Mouse (Mus musculus): ENCODE data around the gene Pilrb2.

Gene Pilrb2

DNA sequence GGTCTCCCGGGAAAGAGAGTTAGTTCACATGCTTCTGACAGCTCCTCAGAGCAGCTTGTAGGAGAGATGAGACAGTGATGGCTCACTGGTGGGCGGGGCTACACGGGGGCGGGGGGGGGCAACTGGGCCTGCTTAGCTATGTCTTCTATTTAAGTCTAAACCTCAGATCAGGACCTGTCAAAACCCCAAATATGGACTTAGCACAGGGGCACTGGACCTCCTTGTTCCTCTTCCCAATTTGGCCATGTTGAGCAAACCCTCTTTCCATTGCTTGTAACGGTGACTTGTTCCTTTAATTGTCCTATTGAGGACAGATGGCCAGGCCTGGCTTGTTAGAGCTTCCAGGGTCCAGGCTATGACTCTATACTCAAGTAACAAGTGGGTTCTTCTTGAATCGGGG lies 40.1 kb downstream of the Pilrb2 start:
- DNase-seq, result no peak

DNA sequence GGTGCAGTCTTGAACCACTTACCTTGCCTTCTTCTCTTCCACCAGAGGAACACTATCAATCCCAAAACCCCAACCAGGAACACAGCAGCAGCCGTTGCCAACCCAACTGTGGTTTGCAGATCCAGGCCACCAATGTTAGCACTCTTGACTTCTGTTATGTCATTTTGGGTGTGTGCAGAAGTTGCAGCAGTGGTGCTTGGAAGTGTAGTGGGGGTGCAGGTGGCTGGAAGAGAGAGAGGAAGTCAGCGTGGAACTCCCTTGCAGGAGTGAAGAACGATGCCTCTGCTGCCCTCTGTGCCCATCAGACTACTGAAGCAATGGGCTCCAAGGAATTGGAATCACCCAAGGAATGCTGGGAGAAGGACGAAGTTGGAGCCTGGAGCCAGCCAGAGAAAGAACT lies 40.5 kb downstream of the Pilrb2 start:
- no peak for DNase-seq

DNA sequence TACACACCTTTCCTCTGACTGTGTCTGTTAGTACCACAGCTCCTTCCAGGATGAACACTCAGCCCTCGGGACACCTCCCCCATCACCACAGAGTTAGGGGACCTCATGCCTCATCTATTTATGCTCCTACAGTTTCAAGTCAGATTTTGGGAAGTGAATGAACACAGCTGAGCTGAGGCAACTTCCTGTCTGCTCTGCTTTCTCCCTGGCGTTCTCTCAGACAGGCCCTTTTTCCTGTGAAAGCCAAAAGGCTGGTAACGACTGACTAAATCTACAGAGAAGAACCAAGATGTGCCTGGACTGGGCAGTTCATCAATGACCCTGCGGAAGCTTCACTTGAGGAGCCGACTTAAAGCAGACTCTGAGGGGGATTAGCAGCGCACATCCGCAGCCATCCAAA lies 41.4 kb downstream of the Pilrb2 start:
- no peak for DNase-seq

DNA sequence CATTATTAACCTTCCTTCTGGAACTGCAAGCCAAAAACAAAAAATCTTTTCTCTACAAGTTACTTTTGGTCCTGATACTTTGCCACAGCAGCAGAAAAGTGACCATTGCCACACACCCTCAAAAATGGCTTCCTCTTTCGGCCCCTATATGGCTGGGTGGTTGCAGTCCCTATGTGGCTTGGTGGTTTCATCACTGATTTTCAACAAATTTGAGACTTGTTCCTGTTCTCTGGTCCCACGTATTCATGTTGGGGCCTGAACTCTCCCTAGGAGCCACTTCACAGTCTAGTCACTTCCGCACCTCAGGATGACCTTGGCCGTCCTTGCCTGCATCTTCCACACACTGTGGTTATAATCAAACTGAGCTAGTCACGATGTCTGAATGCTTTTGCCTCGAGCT lies 42.9 kb downstream of the Pilrb2 start:
- no peak for DNase-seq

DNA sequence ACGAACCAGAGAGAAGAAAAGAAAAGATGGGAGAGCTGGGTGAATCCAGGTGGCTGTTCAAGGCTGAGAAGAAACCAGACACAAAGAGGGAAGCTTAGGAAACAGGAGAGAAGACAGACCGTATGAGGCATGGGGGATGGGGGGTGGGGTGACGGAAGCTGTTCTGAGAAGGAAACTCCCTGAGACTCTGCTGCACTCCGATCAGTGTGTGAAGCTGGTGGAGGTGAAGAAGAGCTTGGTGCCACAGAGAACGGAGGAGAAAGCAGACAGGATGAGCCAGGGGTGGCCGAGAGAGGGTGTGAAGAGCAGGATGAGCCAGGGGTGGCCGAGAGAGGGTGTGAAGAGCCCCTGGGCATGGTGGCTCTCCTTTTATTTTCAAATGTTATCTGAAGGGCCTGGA lies 45.2 kb downstream of the Pilrb2 start:
- no peak for DNase-seq

DNA sequence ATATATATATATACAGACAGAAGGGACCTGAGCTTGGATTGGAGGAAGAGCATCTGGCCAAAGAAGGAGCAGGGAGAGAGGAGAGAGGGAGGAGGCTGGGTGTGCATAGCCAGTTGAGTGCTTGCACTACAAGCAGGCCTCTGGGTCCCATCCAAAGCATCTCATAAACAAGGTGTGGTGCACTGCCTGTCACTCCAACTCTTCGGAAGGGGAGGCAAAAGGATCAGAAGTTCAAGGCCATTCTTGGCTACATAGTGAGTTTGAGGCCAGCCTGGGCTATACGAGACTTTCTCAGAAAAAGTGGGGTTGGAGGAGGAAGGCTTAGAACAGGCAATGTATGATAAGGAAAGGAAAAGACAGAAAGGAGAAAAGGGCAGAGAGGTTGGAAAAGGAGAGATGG lies 45.6 kb downstream of the Pilrb2 start:
- no peak for DNase-seq

DNA sequence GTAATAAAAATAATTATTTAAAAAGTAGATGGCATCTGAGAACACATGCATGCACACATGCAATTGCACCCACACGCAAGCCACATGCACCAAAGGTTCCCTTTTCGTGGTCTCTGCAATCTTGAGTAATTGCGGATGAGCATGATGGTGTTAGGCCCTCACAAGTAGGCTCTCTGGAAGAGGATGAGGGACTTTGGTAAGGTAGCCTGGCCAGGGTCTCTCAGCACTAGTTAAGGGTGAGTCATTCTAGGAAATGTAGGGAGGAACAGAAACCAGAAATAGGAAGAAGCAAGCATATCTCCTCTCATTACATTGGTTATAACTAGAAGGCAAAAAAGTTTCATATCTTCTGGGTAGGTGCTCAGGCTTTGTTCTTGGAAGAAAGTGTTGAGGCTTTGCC lies 46.6 kb downstream of the Pilrb2 start:
- DNase-seq, result no peak

DNA sequence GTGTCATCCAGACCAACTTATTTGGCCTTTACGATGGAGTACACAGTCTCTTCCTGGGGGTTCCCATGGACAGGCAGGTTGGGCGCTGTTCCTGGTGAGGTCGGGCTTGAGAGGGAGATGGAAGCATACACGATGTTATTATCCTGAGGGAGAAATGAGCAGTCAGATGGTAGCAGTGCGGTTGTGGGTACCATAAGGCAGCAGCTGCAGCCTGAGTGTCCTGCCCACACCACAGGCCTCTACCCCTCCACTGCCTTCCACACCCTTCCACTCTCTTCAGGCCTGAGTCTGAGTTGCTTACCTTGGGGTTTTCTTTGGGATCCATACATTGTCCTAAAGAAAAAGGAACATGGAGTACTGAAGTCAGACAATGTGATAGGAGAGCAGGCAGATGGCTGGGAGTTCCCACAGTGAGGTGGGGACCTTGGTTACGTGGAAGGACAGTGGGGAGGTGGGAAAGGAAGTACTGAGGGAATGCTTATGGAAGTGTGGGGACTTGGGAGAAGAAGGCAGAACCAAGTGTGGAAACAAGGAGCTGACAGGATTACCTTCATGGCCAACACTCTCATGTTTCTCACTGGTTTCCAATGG lies 48.1 kb downstream of the Pilrb2 start:
- no peak for DNase-seq

DNA sequence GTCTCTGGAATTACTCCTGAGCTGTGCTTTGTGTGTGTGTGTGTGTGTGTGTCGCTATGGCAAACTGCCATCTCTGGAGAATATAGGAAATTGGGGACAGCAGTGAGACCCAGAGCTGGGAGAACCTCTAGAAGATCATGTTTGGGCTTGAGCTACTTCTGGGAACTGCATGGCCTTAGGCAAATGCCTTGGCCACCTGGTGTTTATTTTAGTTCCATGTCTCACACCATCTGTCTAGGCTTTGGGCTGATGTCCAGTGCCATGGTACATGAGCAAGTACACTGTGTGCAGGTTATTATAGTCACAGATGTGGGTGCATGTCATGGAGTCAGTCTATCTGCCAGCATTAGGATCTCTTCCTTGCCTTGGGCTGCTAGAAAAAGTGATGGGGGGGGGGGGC lies 49.0 kb downstream of the Pilrb2 start:
- DNase-seq, result peak; percentile 8 to 10

DNA sequence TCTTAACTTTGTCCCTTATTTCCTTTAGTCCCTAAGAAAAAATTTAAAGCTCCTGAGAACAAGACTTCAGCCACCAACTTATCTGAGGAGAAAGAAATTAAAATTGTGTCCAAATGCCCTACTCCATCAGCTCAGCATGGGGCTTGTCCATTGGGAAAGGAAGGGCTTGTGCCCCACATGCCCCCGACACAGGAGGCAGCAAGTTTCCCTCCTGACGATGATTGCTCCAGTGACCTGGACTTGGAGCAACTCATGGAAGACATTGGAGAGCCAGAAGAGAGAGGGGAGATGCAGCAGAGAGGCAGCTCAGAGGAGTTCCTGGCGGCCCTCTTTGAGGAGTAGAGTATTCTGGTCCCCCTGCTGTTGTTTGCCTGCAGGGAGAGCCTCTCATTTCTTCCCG lies 49.5 kb downstream of the Pilrb2 start:
- DNase-seq, result no peak

DNA sequence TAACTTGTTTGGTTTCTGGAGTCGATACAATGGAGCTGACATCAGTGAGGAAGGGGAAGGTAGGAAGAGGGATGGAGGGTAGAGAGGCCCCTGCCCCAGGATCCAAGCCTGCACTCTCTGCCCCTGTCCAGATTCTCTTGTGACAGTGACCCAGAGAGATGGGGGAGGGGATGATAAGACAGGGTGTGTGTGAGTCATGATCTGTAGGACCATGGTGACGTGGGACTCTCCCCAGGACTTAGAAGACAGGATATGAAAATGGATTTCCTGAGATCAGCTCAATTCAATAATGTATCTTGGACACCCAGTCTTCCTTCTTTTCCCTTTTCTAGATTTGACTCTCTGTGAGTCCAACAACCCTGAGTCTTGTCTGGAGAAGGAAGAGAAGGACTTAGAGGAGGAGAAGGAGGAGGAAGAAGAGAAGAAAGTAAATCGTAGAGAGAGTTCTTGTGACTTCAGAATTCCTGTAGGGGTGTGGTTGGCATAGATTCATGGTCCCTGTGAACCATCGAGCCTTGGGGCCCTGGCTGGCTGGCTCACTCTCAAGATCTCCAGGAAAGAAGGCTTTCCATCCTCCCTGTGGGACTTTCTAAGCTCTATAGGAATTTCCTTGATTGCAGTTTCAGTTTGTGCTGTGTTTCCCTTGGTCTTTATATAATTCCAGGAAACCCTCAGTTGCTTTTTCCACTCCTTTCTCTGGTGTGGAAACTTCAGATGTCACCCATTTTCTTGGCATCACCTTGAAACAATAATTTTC lies 54.0 kb downstream of the Pilrb2 start:
- no peak for DNase-seq
